Mouse (Mus musculus): ENCODE measurements around the gene Rbbp6. TPM values are rescaled to one million over a fixed set of nuclear protein-coding genes. Genes with fewer than 3 reads are reported as not detected.

Gene Rbbp6
- 39.1 and 39.7 TPM in 2 replicates for polyA plus RNA-seq (2016; fragmentation: Nextera tagmentation; extraction: Ambion mirVana)

- Histone ChIP-seq H3K4me1 (peaks cover 5% of the 10 kb centered on the region; the same call in 1 of the 2 replicates), H3K36me3 (replicated peaks) (no peaks in the 10 kb centered on the region), H3K27me3 (no peaks in the 10 kb centered on the region), H3K27ac (no peak within 1 kb of the TSS), H3K4me2 (no peak within 1 kb of the TSS), H3K4me3 (replicated peaks) (no peak within 1 kb of the TSS), H3K9me3 (no peaks in the 10 kb centered on the region), H3K9ac (no peak within 1 kb of the TSS)
- WGBS: 84% methylated on average over 5 of the region's 5 CpGs
- ATAC-seq (ENCODE audit: low FRiP score): no peak
Observed at GRCm38 (mm10) chr7:122965386-122965785, at the start of gene Rbbp6. Rbbp6 (plus strand) TSS chr7:122965686.

DNA sequence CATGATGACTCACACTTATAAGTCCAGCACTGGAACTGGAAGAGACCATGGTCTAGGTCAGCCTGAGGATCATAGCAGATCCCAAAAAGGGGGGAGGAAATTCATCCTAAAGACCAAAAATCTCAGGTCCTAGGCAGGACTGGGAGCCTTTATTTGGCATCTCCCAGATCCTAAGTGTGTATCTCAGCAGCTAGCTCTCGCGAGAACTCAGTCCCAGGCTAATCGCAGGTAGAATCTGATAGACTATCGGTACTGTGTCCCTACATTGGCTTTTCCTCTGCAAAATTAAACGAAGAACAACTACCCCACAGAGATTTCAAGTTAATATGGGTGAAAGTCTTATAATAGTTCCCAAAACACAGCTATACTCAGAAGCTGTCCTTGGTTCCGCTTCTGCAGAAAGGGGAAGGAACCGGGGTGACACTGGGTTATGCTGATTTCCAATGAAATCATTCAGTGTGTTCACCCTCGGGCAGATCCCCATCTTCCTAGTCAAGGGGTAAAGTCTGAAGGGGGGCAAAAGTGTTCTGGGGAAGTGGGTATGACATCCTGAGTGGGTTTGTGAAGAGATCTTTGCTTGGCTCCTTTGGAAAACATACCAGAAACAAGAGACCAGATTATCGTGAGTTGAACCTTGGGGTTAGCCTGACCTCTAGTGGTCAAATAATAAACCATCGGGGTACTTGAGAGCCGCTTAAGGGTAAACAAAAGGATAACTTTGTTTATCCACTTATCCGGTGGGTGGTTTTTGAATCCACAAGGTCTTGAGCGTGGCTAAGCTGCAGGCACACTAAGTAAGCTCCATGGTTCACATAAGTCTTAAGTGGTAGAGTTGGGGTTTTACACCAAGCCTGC lies 45.5 kb upstream of the Rbbp6 start:
- Histone ChIP-seq H3K9me3 (no peaks in the 10 kb centered on the region), H3K9ac (no peak overlapping the region)

GRCm38 (mm10) chr7:122921537-122921936 lies 43.9 kb upstream of the Rbbp6 start:
- ATAC-seq (ENCODE audit: low FRiP score): no peak
- H3K9ac ChIP-seq: no peak overlapping the region
- H3K4me2 ChIP-seq: no peak overlapping the region
- H3K9me3 ChIP-seq: no peaks in the 10 kb centered on the region
- no peak overlapping the region for H3K27ac ChIP-seq
- no peaks in the 10 kb centered on the region; the same call in 1 of the 2 replicates for H3K27me3 ChIP-seq
- no peaks in the 10 kb centered on the region for H3K36me3 ChIP-seq (replicated peaks)
- 84% methylated on average over 9 of the region's 9 CpGs for WGBS
- H3K4me1 ChIP-seq: 0 out of 2 replicates have a peak, but pooled peaks cover 2% of the 10 kb centered on the region
- no peak overlapping the region for H3K4me3 ChIP-seq (replicated peaks)

More for the DNA sequence above, 45.5 kb upstream of the Rbbp6 start:
- WGBS: 46% methylated on average over 13 of the region's 13 CpGs
- Histone ChIP-seq H3K4me1 (0 out of 2 replicates have a peak, but pooled peaks cover 2% of the 10 kb centered on the region), H3K4me3 (replicated peaks) (no peak overlapping the region), H3K27me3 (no peaks in the 10 kb centered on the region; the same call in 1 of the 2 replicates), H3K36me3 (replicated peaks) (no peaks in the 10 kb centered on the region), H3K27ac (no peak overlapping the region), H3K4me2 (peak overlapping the region; percentile 38)
- peak; percentile 41; the same call in 1 of the 2 replicates for ATAC-seq (ENCODE audit: low FRiP score)

DNA sequence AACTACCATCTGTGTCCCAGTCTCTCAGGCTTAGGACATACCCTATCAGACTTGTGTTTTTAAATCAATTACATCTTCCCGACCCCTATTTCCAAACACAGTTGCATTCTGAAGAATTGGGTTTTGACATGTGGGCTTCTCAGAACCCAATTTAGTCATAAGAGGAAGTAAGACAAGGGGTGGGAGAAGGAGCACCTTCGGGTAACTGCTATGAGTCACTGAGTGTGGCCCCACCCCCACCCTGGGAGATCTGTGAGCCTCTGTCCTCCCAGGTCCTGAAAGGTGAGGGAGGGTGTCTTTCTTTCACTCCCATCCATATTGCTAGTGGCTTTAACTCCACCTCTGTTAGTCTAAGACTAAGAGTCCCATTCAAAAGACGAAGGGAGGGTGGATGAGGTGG lies 41.2 kb upstream of the Rbbp6 start:
- no peaks in the 10 kb centered on the region for H3K9me3 ChIP-seq
- no peaks in the 10 kb centered on the region for H3K36me3 ChIP-seq (replicated peaks)
- 0 out of 2 replicates have a peak, but pooled peaks cover 2% of the 10 kb centered on the region for H3K4me1 ChIP-seq
- WGBS: 75% methylated on average over 3 of the region's 3 CpGs
- no peak overlapping the region for H3K27ac ChIP-seq
- no peaks in the 10 kb centered on the region; the same call in 1 of the 2 replicates for H3K27me3 ChIP-seq
- H3K4me2 ChIP-seq: no peak overlapping the region
- no peak for ATAC-seq (ENCODE audit: low FRiP score)
- no peak overlapping the region for H3K9ac ChIP-seq
- no peak overlapping the region for H3K4me3 ChIP-seq (replicated peaks)

GRCm38 (mm10) chr7:122930494-122930893 lies 35.0 kb upstream of the Rbbp6 start:
- 40% methylated on average over 3 of the region's 3 CpGs for WGBS

GRCm38 (mm10) chr7:122932171-122932570 lies 33.3 kb upstream of the Rbbp6 start:
- H3K4me1 ChIP-seq: peaks cover 5% of the 10 kb centered on the region; the same call in 1 of the 2 replicates
- no peaks in the 10 kb centered on the region for H3K27me3 ChIP-seq
- WGBS: 39% methylated on average over 1 of the region's 1 CpGs
- no peak overlapping the region for H3K4me3 ChIP-seq (replicated peaks)
- no peak overlapping the region for H3K9ac ChIP-seq
- H3K9me3 ChIP-seq: no peaks in the 10 kb centered on the region
- H3K27ac ChIP-seq: no peak overlapping the region
- no peaks in the 10 kb centered on the region for H3K36me3 ChIP-seq (replicated peaks)
- no peak overlapping the region for H3K4me2 ChIP-seq
- no peak for ATAC-seq (ENCODE audit: low FRiP score)

More at GRCm38 (mm10) chr7:122930494-122930893, 35.0 kb upstream of the Rbbp6 start:
- Histone ChIP-seq H3K27me3 (no peaks in the 10 kb centered on the region), H3K36me3 (replicated peaks) (no peaks in the 10 kb centered on the region), H3K4me3 (replicated peaks) (no peak overlapping the region), H3K9ac (no peak overlapping the region), H3K4me1 (peaks cover 5% of the 10 kb centered on the region; the same call in 1 of the 2 replicates), H3K27ac (no peak overlapping the region), H3K4me2 (no peak overlapping the region), H3K9me3 (no peaks in the 10 kb centered on the region)
- ATAC-seq (ENCODE audit: low FRiP score): no peak

GRCm38 (mm10) chr7:122936626-122937025 lies 28.9 kb upstream of the Rbbp6 start:
- H3K27ac ChIP-seq: no peak overlapping the region
- H3K9ac ChIP-seq: no peak overlapping the region
- H3K27me3 ChIP-seq: peaks cover 3% of the 10 kb centered on the region
- H3K4me3 ChIP-seq (replicated peaks): no peak overlapping the region
- H3K9me3 ChIP-seq: no peaks in the 10 kb centered on the region
- peaks cover 8% of the 10 kb centered on the region for H3K4me1 ChIP-seq
- no peak for ATAC-seq (ENCODE audit: low FRiP score)
- no peak overlapping the region for H3K4me2 ChIP-seq
- H3K36me3 ChIP-seq (replicated peaks): no peaks in the 10 kb centered on the region

DNA sequence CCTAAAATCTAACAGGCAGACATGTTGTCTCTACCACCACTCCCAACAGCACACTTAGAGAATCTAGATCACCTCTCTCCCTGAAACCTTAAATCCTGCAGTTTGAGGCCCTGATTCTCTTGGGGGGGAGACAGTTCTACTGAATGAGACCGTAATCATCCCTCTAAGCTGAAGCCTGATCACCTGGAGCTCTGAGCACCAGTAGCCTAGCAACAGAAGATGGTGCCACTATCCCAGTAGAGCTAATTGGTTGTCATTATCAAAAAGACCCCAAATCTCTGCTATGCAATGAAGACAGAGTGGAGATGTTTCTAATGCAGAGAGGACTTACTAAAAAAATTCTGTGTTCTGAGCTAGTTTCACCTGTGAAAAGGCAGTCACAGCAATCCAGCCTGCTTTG lies 27.3 kb upstream of the Rbbp6 start:
- no peak for ATAC-seq (ENCODE audit: low FRiP score)
- Histone ChIP-seq H3K9ac (no peak overlapping the region), H3K27ac (no peak overlapping the region), H3K4me3 (replicated peaks) (no peak overlapping the region), H3K4me2 (no peak overlapping the region), H3K4me1 (peaks cover 8% of the 10 kb centered on the region), H3K9me3 (no peaks in the 10 kb centered on the region), H3K36me3 (replicated peaks) (no peaks in the 10 kb centered on the region), H3K27me3 (peaks cover 3% of the 10 kb centered on the region)
- WGBS: 59% methylated on average over 1 of the region's 1 CpGs

GRCm38 (mm10) chr7:122939181-122939580 lies 26.3 kb upstream of the Rbbp6 start:
- Histone ChIP-seq H3K27ac (no peak overlapping the region), H3K9me3 (no peaks in the 10 kb centered on the region), H3K9ac (no peak overlapping the region), H3K4me1 (peaks cover 8% of the 10 kb centered on the region), H3K36me3 (replicated peaks) (no peaks in the 10 kb centered on the region), H3K4me3 (replicated peaks) (no peak overlapping the region), H3K27me3 (peaks cover 3% of the 10 kb centered on the region), H3K4me2 (no peak overlapping the region)
- no peak for ATAC-seq (ENCODE audit: low FRiP score)
- 98% methylated on average over 3 of the region's 3 CpGs for WGBS

GRCm38 (mm10) chr7:122940371-122941075 lies 25.0 kb upstream of the Rbbp6 start:
- H3K4me3 ChIP-seq (replicated peaks): 0 out of 2 replicates have a peak overlapping the region, but pooled peaks have one; percentile 14
- 13% methylated on average over 12 of the region's 12 CpGs for WGBS
- no peak for ATAC-seq (ENCODE audit: low FRiP score)
- peaks cover 3% of the 10 kb centered on the region for H3K27me3 ChIP-seq
- no peaks in the 10 kb centered on the region for H3K36me3 ChIP-seq (replicated peaks)
- H3K4me2 ChIP-seq: peak overlapping the region; percentile 36
- H3K4me1 ChIP-seq: peaks cover 8% of the 10 kb centered on the region
- peak overlapping the region; percentile 33; the same call in 1 of the 2 replicates for H3K9ac ChIP-seq
- H3K27ac ChIP-seq: no peak overlapping the region
- H3K9me3 ChIP-seq: no peaks in the 10 kb centered on the region

GRCm38 (mm10) chr7:122942111-122942510 lies 23.4 kb upstream of the Rbbp6 start:
- Histone ChIP-seq H3K9me3 (no peaks in the 10 kb centered on the region), H3K4me1 (peaks cover 8% of the 10 kb centered on the region), H3K9ac (no peak overlapping the region), H3K36me3 (replicated peaks) (no peaks in the 10 kb centered on the region), H3K4me3 (replicated peaks) (no peak overlapping the region), H3K4me2 (no peak overlapping the region), H3K27ac (no peak overlapping the region), H3K27me3 (peaks cover 3% of the 10 kb centered on the region)
- ATAC-seq (ENCODE audit: low FRiP score): no peak
- 95% methylated on average over 8 of the region's 8 CpGs for WGBS

- 3% methylated on average over 1 of the region's 1 CpGs for WGBS
- H3K9me3 ChIP-seq: no peaks in the 10 kb centered on the region
- no peak overlapping the region for H3K4me2 ChIP-seq
- no peak overlapping the region for H3K4me3 ChIP-seq (replicated peaks)
- ATAC-seq (ENCODE audit: low FRiP score): peak; percentile 51
- no peaks in the 10 kb centered on the region for H3K36me3 ChIP-seq (replicated peaks)
- H3K4me1 ChIP-seq: peaks cover 5% of the 10 kb centered on the region
- peaks cover 3% of the 10 kb centered on the region; the same call in 1 of the 2 replicates for H3K27me3 ChIP-seq
- H3K27ac ChIP-seq: no peak overlapping the region
- H3K9ac ChIP-seq: no peak overlapping the region
Observed at GRCm38 (mm10) chr7:122945149-122945548, 20.3 kb upstream of the Rbbp6 start.

All from forebrain, embryonic 12.5 days (tissue).